Mouse (Mus musculus) bone marrow macrophage, adult 2 months (primary cell): ENCODE data around the gene Map4k5.

Experiments
- CTCF ChIP-seq: IDR thresholded peaks from 2 replicates; pipeline ENCODE4 v1.5.1; 2012; ENCODE audit warnings: low read depth, mild to moderate bottlenecking, low read length, moderate library complexity
- POLR2A ChIP-seq: IDR thresholded peaks from 2 replicates; pipeline ENCODE4 v1.6.1; 2012; ENCODE audit warnings: mild to moderate bottlenecking, low read depth, low read length, borderline replicate concordance

DNA sequence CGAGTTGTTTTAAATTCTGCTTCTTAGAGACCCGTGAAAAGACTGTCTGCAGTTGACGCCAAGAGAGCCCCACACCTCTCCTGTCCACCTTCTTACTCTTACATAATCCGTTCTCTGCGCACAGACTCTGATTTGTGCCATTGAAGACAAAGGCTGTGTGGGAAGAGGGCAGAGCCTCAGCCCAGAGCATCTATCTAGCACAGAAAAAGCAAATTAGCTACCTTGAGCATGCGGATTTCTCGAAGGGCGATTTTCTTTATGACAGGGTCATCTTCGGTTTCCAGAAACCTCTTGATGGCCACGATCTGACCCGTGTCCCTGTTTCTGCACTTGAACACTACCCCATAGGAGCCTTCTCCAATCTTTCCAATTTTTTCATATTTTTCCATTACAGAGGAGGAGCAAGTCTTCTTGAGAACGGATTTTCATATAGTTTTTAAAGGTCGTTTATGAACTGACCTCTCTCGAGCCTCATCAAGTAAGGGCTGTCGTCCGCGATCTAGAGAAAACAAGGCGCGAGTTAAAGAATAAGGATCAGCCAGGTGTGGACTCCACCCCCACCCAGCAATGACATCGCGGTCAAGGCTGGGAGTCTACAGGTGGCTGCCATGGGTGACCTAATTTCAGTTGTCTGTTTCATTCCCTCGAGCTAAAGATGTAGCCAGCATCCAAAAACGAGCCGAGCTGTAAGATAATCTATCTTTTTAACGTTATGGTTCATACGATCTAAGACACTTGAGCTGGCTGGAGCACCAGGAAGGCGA, 103.1 kb downstream of the Map4k5 start:
- no peak; the same call in 1 of the 2 replicates for TF ChIP-seq CTCF
- TF ChIP-seq POLR2A, result no peak
